Mouse (Mus musculus) E14TG2a.4 (cell line): ENCODE data around the gene Ipmk.

Source experiments
- H3K27me3 ChIP-seq: 2 replicates; pipeline ENCODE4 v1.6.1; 2014; ENCODE audit warnings: low read length, control low read depth; ENCODE audit not compliant: insufficient read depth
- H3K36me3 ChIP-seq: 2 replicates; pipeline ENCODE4 v1.6.1; 2014; ENCODE audit warnings: low read length, control low read depth; ENCODE audit not compliant: insufficient read depth
- H3K4me1 ChIP-seq: replicated peaks from 2 replicates; pipeline ENCODE4 v1.6.1; 2014; ENCODE audit warnings: low read depth, low read length, control low read depth
- H3K4me3 ChIP-seq: replicated peaks from 2 replicates; pipeline ENCODE4 v1.5.1; 2014; ENCODE audit warnings: mild to moderate bottlenecking, low read length
- H3K9me3 ChIP-seq: 2 replicates; pipeline ENCODE4 v1.6.1; 2014; ENCODE audit warnings: low read length, control low read depth
- CTCF ChIP-seq: conservative IDR thresholded peaks from 2 replicates; pipeline ENCODE4 v1.5.1; 2014; ENCODE audit warnings: low read length
- NANOG ChIP-seq: IDR thresholded peaks from 2 replicates; pipeline ENCODE4 v1.6.1; 2014; ENCODE audit warnings: borderline replicate concordance, low read length, mixed read lengths
- POU5F1 ChIP-seq: IDR thresholded peaks from 2 replicates; pipeline ENCODE4 v1.6.1; 2014; ENCODE audit warnings: low read length, borderline replicate concordance

The Ipmk gene

GRCm38 (mm10) chr10:71347509-71347949 is at the start of gene Ipmk:
Ipmk (plus strand) TSS chr10:71347763.
- Histone ChIP-seq H3K9me3 (no peaks in the 10 kb centered on the region), H3K4me3 (peak within 1 kb of the TSS; percentile 95), H3K27me3 (no peaks in the 10 kb centered on the region), H3K36me3 (peaks cover 40% of the 10 kb centered on the region), H3K4me1 (peaks cover 76% of the 10 kb centered on the region)
- TF ChIP-seq CTCF (no peak), NANOG (no peak), POU5F1 (no peak)

GRCm38 (mm10) chr10:71300161-71300560 is 47.4 kb upstream of the Ipmk start:
- H3K27me3 ChIP-seq: peaks cover 21% of the 10 kb centered on the region
- TF ChIP-seq NANOG: no peak
- TF ChIP-seq CTCF: no peak
- no peak for TF ChIP-seq POU5F1
- no peaks in the 10 kb centered on the region for H3K9me3 ChIP-seq
- H3K4me3 ChIP-seq: peak overlapping the region; percentile 20; the same call in 1 of the 2 replicates
- peaks cover 19% of the 10 kb centered on the region for H3K4me1 ChIP-seq
- H3K36me3 ChIP-seq: no peaks in the 10 kb centered on the region

- H3K36me3 ChIP-seq: no peaks in the 10 kb centered on the region
- H3K27me3 ChIP-seq: peaks cover 26% of the 10 kb centered on the region
- no peak overlapping the region for H3K4me3 ChIP-seq
- TF ChIP-seq POU5F1 (no peak), CTCF (peak; percentile 44)
- H3K4me1 ChIP-seq: peaks cover 22% of the 10 kb centered on the region
- H3K9me3 ChIP-seq: no peaks in the 10 kb centered on the region
These were observed 45.1 kb upstream of the Ipmk start for GRCm38 (mm10) chr10:71302490-71302889.

- peak; percentile 69 for TF ChIP-seq CTCF
- TF ChIP-seq POU5F1: no peak
- Histone ChIP-seq H3K9me3 (no peaks in the 10 kb centered on the region), H3K4me3 (peak overlapping the region; percentile 30), H3K4me1 (peaks cover 35% of the 10 kb centered on the region), H3K36me3 (no peaks in the 10 kb centered on the region), H3K27me3 (peaks cover 25% of the 10 kb centered on the region)
These were observed 41.4 kb upstream of the Ipmk start for GRCm38 (mm10) chr10:71306190-71306589.

- H3K36me3 ChIP-seq: no peaks in the 10 kb centered on the region
- peaks cover 23% of the 10 kb centered on the region for H3K27me3 ChIP-seq
- no peak overlapping the region for H3K4me3 ChIP-seq
- H3K9me3 ChIP-seq: no peaks in the 10 kb centered on the region
- peaks cover 35% of the 10 kb centered on the region for H3K4me1 ChIP-seq
- TF ChIP-seq POU5F1 (no peak), NANOG (no peak)
These were observed 40.8 kb upstream of the Ipmk start for GRCm38 (mm10) chr10:71306759-71307158.

- peaks cover 31% of the 10 kb centered on the region for H3K4me1 ChIP-seq
- H3K27me3 ChIP-seq: peaks cover 36% of the 10 kb centered on the region
- no peak overlapping the region for H3K4me3 ChIP-seq
- TF ChIP-seq CTCF: no peak
- no peak for TF ChIP-seq POU5F1
- no peak for TF ChIP-seq NANOG
- H3K9me3 ChIP-seq: no peaks in the 10 kb centered on the region
- no peaks in the 10 kb centered on the region for H3K36me3 ChIP-seq
These were observed 39.4 kb upstream of the Ipmk start for GRCm38 (mm10) chr10:71308199-71308598.

- TF ChIP-seq CTCF (no peak), POU5F1 (peak; percentile 98), NANOG (peak; percentile 100)
- Histone ChIP-seq H3K9me3 (no peaks in the 10 kb centered on the region), H3K36me3 (no peaks in the 10 kb centered on the region), H3K4me1 (peaks cover 31% of the 10 kb centered on the region), H3K27me3 (peaks cover 52% of the 10 kb centered on the region), H3K4me3 (no peak overlapping the region)
These were observed 37.3 kb upstream of the Ipmk start for GRCm38 (mm10) chr10:71310288-71310687.

GRCm38 (mm10) chr10:71314596-71314995 is 33.0 kb upstream of the Ipmk start:
- TF ChIP-seq POU5F1: no peak
- no peak for TF ChIP-seq NANOG
- TF ChIP-seq CTCF: no peak
- Histone ChIP-seq H3K36me3 (no peaks in the 10 kb centered on the region), H3K4me3 (no peak overlapping the region), H3K9me3 (no peaks in the 10 kb centered on the region), H3K27me3 (peaks cover 67% of the 10 kb centered on the region), H3K4me1 (peaks cover 16% of the 10 kb centered on the region)

GRCm38 (mm10) chr10:71316056-71316455 is 31.5 kb upstream of the Ipmk start:
- H3K9me3 ChIP-seq: no peaks in the 10 kb centered on the region
- H3K27me3 ChIP-seq: peaks cover 77% of the 10 kb centered on the region
- H3K4me3 ChIP-seq: no peak overlapping the region
- H3K36me3 ChIP-seq: no peaks in the 10 kb centered on the region
- H3K4me1 ChIP-seq: peaks cover 8% of the 10 kb centered on the region; the same call in 1 of the 2 replicates
- TF ChIP-seq NANOG: no peak
- TF ChIP-seq CTCF: no peak
- TF ChIP-seq POU5F1: no peak
